Mouse (Mus musculus): ENCODE data around the gene Fbxo11.
"Not testable (repeated sequence)": the region's sequence is repeated elsewhere in the genome, so short reads cannot be mapped to it uniquely, and the experiment has no call there.

The Fbxo11 gene

GRCm38 (mm10) chr17:88025227-88025626 is 39.9 kb downstream of the Fbxo11 start:
- intact Hi-C loops (cut with DNase I) = loop anchor here (2.0 kb wide), 2 partner anchors 42 to 228 kb away; no protein-coding TSS in a partner anchor

GRCm38 (mm10) chr17:88023924-88024323 is 41.2 kb downstream of the Fbxo11 start:
- intact Hi-C loops (cut with DNase I) = loop anchor here (2.0 kb wide), 2 partner anchors 43 to 229 kb away; no protein-coding TSS in a partner anchor

- intact Hi-C loops (cut with DNase I) = not testable (repeated sequence)
These were observed 49.1 kb downstream of the Fbxo11 start for GRCm38 (mm10) chr17:88016027-88016426.

- intact Hi-C loops (cut with DNase I) = no loop called here
These were observed 50.6 kb downstream of the Fbxo11 start for GRCm38 (mm10) chr17:88014456-88014855.

- intact Hi-C loops (cut with DNase I) = no loop called here
These were observed 58.1 kb downstream of the Fbxo11 start for GRCm38 (mm10) chr17:88006956-88007355.

GRCm38 (mm10) chr17:88004892-88005291 is 60.2 kb downstream of the Fbxo11 start:
- intact Hi-C loops (cut with DNase I) = no loop called here

GRCm38 (mm10) chr17:87997808-87998207 is 67.3 kb downstream of the Fbxo11 start:
- intact Hi-C loops (cut with DNase I) = no loop called here

- intact Hi-C loops (cut with DNase I) = no loop called here
These were observed 71.8 kb downstream of the Fbxo11 start for GRCm38 (mm10) chr17:87993338-87993737.

- intact Hi-C loops (cut with DNase I) = no loop called here
These were observed 72.9 kb downstream of the Fbxo11 start for GRCm38 (mm10) chr17:87992154-87992553.

GRCm38 (mm10) chr17:87987507-87987906 is 77.6 kb downstream of the Fbxo11 start:
- intact Hi-C loops (cut with DNase I) = no loop called here

GRCm38 (mm10) chr17:87985916-87986315 is 79.2 kb downstream of the Fbxo11 start:
- intact Hi-C loops (cut with DNase I) = no loop called here

GRCm38 (mm10) chr17:87984440-87985214 is 80.5 kb downstream of the Fbxo11 start:
- intact Hi-C loops (cut with DNase I) = no loop called here

GRCm38 (mm10) chr17:87983313-87983712 is 81.8 kb downstream of the Fbxo11 start:
- intact Hi-C loops (cut with DNase I) = no loop called here

- intact Hi-C loops (cut with DNase I) = no loop called here
These were observed 83.0 kb downstream of the Fbxo11 start for GRCm38 (mm10) chr17:87982112-87982511.

- intact Hi-C loops (cut with DNase I) = not testable (repeated sequence)
These were observed 85.4 kb downstream of the Fbxo11 start for GRCm38 (mm10) chr17:87979696-87980095.

GRCm38 (mm10) chr17:87976927-87977326 is 88.2 kb downstream of the Fbxo11 start:
- intact Hi-C loops (cut with DNase I) = not testable (repeated sequence)

- intact Hi-C loops (cut with DNase I) = no loop called here
These were observed 88.8 kb downstream of the Fbxo11 start for GRCm38 (mm10) chr17:87976154-87976806.

- intact Hi-C loops (cut with DNase I) = no loop called here
These were observed 89.8 kb downstream of the Fbxo11 start for GRCm38 (mm10) chr17:87975229-87975853.

- intact Hi-C loops (cut with DNase I) = no loop called here
These were observed 90.4 kb downstream of the Fbxo11 start, which contains the start of gene Msh6 for GRCm38 (mm10) chr17:87974629-87975228. Gene Msh6 (plus strand): TSS chr17:87975062.

GRCm38 (mm10) chr17:87973261-87974167 is 91.6 kb downstream of the Fbxo11 start:
- intact Hi-C loops (cut with DNase I) = no loop called here

GRCm38 (mm10) chr17:87972856-87973255 is 92.2 kb downstream of the Fbxo11 start:
- intact Hi-C loops (cut with DNase I) = no loop called here
